Mouse (Mus musculus) neural tube, embryonic 14.5 days (tissue): ENCODE measurements around the gene Nudt16. TPM values are rescaled to one million over a fixed set of nuclear protein-coding genes. Genes with fewer than 3 reads are reported as not detected.

ENCODE experiments used
- ATAC-seq: fragments of 200-750 bp; cut with Nextera tagmentation; 2 replicates; pipeline ENCODE4 v1.8.0; 2017; ENCODE audit warnings: low read depth, mild to moderate bottlenecking, moderate TSS enrichment, moderate library complexity
- H3K27ac ChIP-seq: fragments of 300-500 bp; sonication (generic); 2 replicates; pipeline ENCODE4 v1.5.1; 2014; ENCODE audit warnings: low read depth, mild to moderate bottlenecking, control low read depth, low read length, moderate library complexity, mixed read lengths
- H3K27me3 ChIP-seq: fragments of 300-500 bp; sonication (generic); 2 replicates; pipeline ENCODE4 v1.6.1; 2014; ENCODE audit warnings: low read length; ENCODE audit not compliant: control insufficient read depth, insufficient read depth
- H3K36me3 ChIP-seq: fragments of 300-500 bp; sonication (generic); 2 replicates; pipeline ENCODE4 v1.6.1; 2014; ENCODE audit warnings: low read length, mixed read lengths; ENCODE audit not compliant: control insufficient read depth, insufficient read depth
- H3K4me1 ChIP-seq: fragments of 300-500 bp; sonication (generic); 2 replicates; pipeline ENCODE4 v1.6.1; 2014; ENCODE audit warnings: low read length; ENCODE audit not compliant: control insufficient read depth, insufficient read depth
- H3K4me2 ChIP-seq: fragments of 300-500 bp; sonication (generic); 2 replicates; pipeline ENCODE4 v1.6.1; 2014; ENCODE audit warnings: mild to moderate bottlenecking, low read depth, low read length, control low read depth
- H3K4me3 ChIP-seq: fragments of 300-500 bp; sonication (generic); 2 replicates; pipeline ENCODE4 v1.5.1; 2014; ENCODE audit warnings: low read depth, low read length, control low read depth, mixed read lengths
- H3K9ac ChIP-seq: fragments of 300-500 bp; sonication (generic); replicated peaks from 2 replicates; pipeline ENCODE4 v1.6.1; 2014; ENCODE audit warnings: low read depth, mild to moderate bottlenecking, control low read depth, low read length, mixed read lengths
- H3K9me3 ChIP-seq: fragments of 300-500 bp; sonication (generic); 2 replicates; pipeline ENCODE4 v1.6.1; 2016; ENCODE audit warnings: low read length; ENCODE audit not compliant: control insufficient read depth
- WGBS: fragments of 180-500 bp; shearing (Covaris S2); extraction: QIAGEN DNeasy Blood & Tissue Kit; methylation state at CpG from one replicate; pipeline ENCODE4 v1.1.7; 2014; 5-methylcytosine and 5-hydroxymethylcytosine counted together
- polyA plus RNA-seq: library from polyadenylated mRNA; unstranded; fragments of >200 nt; fragmentation: Nextera tagmentation; extraction: Ambion mirVana; gene quantifications from 2 replicates; pipeline ENCODE4 v1.2.1, GENCODE M21; 2014

Gene Nudt16
- polyA plus RNA-seq, 1 experiment from 2014 or later = 32.2 TPM

DNA sequence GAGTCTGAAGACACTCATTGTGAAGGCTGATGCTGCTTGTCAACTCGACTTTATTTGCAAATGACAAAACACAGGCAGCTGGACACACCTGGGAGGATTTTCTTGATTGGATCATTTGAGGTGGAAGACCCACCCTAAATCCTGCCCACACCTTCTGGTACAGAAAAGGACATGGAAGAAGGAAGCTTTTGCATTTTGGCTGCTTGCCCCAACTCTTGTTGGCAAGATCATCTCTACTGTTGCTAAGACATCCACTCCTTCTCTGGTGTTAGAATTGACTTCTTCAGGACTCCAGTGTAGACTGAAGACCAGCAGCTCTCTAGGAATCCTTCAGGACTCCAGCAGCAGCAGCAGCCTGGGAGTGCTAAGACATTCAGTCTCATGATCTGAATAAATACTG, 29.7 kb downstream of the Nudt16 start:
- WGBS = 50% methylated on average over 1 of the region's 1 CpGs
- H3K36me3 ChIP-seq = no peaks in the 10 kb centered on the region
- no peaks in the 10 kb centered on the region for H3K9me3 ChIP-seq
- no peak overlapping the region for H3K4me2 ChIP-seq
- no peak overlapping the region for H3K4me3 ChIP-seq
- H3K27me3 ChIP-seq = no peaks in the 10 kb centered on the region
- no peak overlapping the region for H3K9ac ChIP-seq
- ATAC-seq = no peak
- no peaks in the 10 kb centered on the region for H3K4me1 ChIP-seq
- no peak overlapping the region for H3K27ac ChIP-seq

DNA sequence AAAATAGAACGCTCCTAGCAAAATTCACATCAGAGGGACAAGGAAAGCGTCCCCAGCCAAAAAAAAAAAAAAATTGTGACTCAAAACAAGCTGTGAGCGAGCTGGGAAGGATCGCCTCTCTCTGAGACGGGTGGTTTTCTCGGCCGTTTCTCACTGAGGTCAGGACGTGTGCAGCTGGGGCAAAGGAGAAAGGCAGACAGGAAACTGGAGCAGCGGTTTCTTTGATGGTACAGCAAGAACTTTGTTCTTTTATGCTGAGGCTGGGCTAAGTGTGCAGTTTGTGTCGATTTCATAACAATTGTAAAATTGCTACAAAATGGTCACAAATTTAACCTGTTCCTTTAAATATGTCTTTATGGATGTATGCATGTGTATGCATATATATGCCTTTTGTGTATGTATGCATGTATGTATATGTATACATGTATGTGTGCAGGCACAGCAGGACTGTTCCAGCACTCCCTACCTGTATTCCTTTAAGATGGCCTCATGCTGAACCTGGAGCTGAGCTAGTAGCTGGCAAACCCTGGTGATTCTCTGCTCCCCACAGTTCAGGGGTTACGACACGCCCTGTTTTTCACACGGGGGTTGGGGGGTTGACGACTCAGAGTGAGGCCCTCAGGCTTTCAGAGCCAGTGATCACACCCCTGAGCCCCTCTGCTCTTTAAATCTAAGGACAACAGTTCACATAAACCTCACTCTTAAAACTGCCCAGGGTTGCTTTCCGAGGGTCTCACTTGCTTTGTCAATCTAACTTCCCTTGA, 30.6 kb downstream of the Nudt16 start:
- no peak overlapping the region for H3K4me3 ChIP-seq
- no peak for ATAC-seq
- H3K4me2 ChIP-seq = no peak overlapping the region
- no peaks in the 10 kb centered on the region for H3K36me3 ChIP-seq
- 70% methylated on average over 15 of the region's 15 CpGs for WGBS
- H3K4me1 ChIP-seq = no peaks in the 10 kb centered on the region
- no peaks in the 10 kb centered on the region for H3K27me3 ChIP-seq
- H3K27ac ChIP-seq = no peak overlapping the region
- H3K9ac ChIP-seq = no peak overlapping the region
- H3K9me3 ChIP-seq = no peaks in the 10 kb centered on the region

DNA sequence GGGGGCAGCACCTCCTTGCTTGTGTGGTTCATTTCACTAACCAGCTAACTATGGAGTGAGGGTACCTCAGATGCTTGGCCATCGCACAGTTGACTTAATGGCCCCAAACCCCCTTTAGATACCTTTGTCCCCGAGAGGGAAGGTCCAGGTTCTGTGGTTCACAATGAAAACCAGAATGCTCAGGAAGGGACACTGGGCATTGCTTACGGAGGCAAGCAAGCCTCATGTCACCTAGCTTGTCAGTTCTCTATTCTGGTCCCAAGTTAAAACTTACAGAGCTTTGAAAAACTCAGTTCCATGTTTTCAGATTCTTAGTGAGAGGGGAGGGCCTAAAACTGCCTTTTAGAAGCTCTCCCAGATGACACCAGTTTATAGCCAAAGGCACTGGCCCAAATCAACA, 51.4 kb downstream of the Nudt16 start:
- Histone ChIP-seq H3K36me3 (peaks cover 11% of the 10 kb centered on the region), H3K27me3 (no peaks in the 10 kb centered on the region), H3K9me3 (no peaks in the 10 kb centered on the region), H3K4me2 (no peak overlapping the region), H3K9ac (no peak overlapping the region), H3K4me3 (no peak overlapping the region), H3K27ac (no peak overlapping the region), H3K4me1 (no peaks in the 10 kb centered on the region)
- 96% methylated on average over 3 of the region's 3 CpGs for WGBS
- no peak for ATAC-seq

Other genes starting within 250 kb of the Nudt16 start
- 99.9 and 103 TPM in 2 replicates for gene Mrpl3, start 78.6 kb downstream of the Nudt16 start, polyA plus RNA-seq
- not detected in 2 replicates for gene 1700080E11Rik, start 13.3 kb upstream of the Nudt16 start, polyA plus RNA-seq